Mouse (Mus musculus) MEL (cell line): ENCODE results near the gene Dennd4b. TPM values are rescaled to one million over a fixed set of nuclear protein-coding genes. Genes with fewer than 3 reads are reported as not detected.
A peak's percentile ranks its signal among the peaks of the same experiment; 100 is the strongest.

Experiments
- DNase-seq: peaks from one replicate; pipeline ENCODE4 v3.0.0; 2011; ENCODE audit warnings: low read depth, low spot score
- H3K27ac ChIP-seq: 2 replicates; pipeline ENCODE4 v1.5.1; 2012; ENCODE audit warnings: low read depth, mild to moderate bottlenecking, control low read depth, low read length, moderate library complexity; ENCODE audit not compliant: control insufficient read depth
- H3K27me3 ChIP-seq, 2 experiments: fragments of 150-350 bp in 1 of 2; sonication (generic) in 1 of 2; 2 replicates each; pipeline ENCODE4 v1.6.1; 2012; ENCODE audit warnings: low read length in 2 of 2, mild to moderate bottlenecking in 2 of 2, improper control_type of control experiment in 1 of 2, moderate library complexity in 1 of 2; ENCODE audit not compliant: insufficient read depth in 2 of 2, control insufficient read depth in 1 of 2
- H3K36me3 ChIP-seq, 2 experiments: 2 replicates each; pipeline ENCODE4 v1.6.1; 2012 to 2014; ENCODE audit warnings: low read length in 2 of 2, improper control_type of control experiment in 1 of 2, inconsistent platforms in 1 of 2, mild to moderate bottlenecking in 1 of 2; ENCODE audit not compliant: insufficient read depth in 2 of 2, control insufficient read depth in 1 of 2
- H3K4me1 ChIP-seq, 2 experiments: fragments of 150-350 bp in 1 of 2; sonication (generic) in 1 of 2; 2 replicates each; pipeline ENCODE4 v1.6.1; 2012; ENCODE audit warnings: low read length in 2 of 2, improper control_type of control experiment in 1 of 2, mild to moderate bottlenecking in 1 of 2; ENCODE audit not compliant: insufficient read depth in 2 of 2, control insufficient read depth in 1 of 2
- H3K4me3 ChIP-seq, 2 experiments: fragments of 150-350 bp in 1 of 2; sonication (generic) in 1 of 2; 2 replicates each; pipeline ENCODE4 v1.5.1; 2012; ENCODE audit warnings: low read depth in 2 of 2, low read length in 2 of 2, mild to moderate bottlenecking in 2 of 2, moderate library complexity in 2 of 2, control low read depth in 1 of 2, improper control_type of control experiment in 1 of 2; ENCODE audit not compliant: control insufficient read depth in 1 of 2, insufficient read depth in 1 of 2
- H3K79me2 ChIP-seq: 2 replicates; pipeline ENCODE4 v1.6.1; 2012; ENCODE audit warnings: mild to moderate bottlenecking, low read length, moderate library complexity; ENCODE audit not compliant: control insufficient read depth, poor library complexity, insufficient read depth
- H3K9ac ChIP-seq: 2 replicates; pipeline ENCODE4 v1.6.1; 2012; ENCODE audit warnings: low read depth, mild to moderate bottlenecking, control low read depth, low read length, moderate library complexity; ENCODE audit not compliant: control insufficient read depth, poor library complexity, severe bottlenecking
- H3K9me3 ChIP-seq: fragments of 150-350 bp; sonication (generic); replicated peaks from 2 replicates; pipeline ENCODE4 v1.6.1; 2012; ENCODE audit warnings: mild to moderate bottlenecking, low read length, improper control_type of control experiment, moderate library complexity; ENCODE audit not compliant: insufficient read depth
- CHD2 ChIP-seq: IDR thresholded peaks from 2 replicates; pipeline ENCODE4 v1.6.1; 2011; ENCODE audit warnings: low read length, improper control_type of control experiment
- EP300 ChIP-seq, 2 experiments: IDR thresholded peaks; 2 replicates each; pipeline ENCODE4 v1.6.1; 2011; ENCODE audit warnings: improper control_type of control experiment in 2 of 2, low read length in 2 of 2, low read depth in 1 of 2, mild to moderate bottlenecking in 1 of 2
- ETS1 ChIP-seq: IDR thresholded peaks from 2 replicates; pipeline ENCODE4 v1.6.1; 2012; ENCODE audit warnings: low read depth, mild to moderate bottlenecking, inconsistent platforms, low read length, improper control_type of control experiment, moderate library complexity
- JUND ChIP-seq: IDR thresholded peaks from 2 replicates; pipeline ENCODE4 v1.6.1; 2011; ENCODE audit warnings: low read depth, mild to moderate bottlenecking, improper control_type of control experiment, low read length
- MAZ ChIP-seq: IDR thresholded peaks from 2 replicates; pipeline ENCODE4 v1.6.1; 2012; ENCODE audit warnings: low read depth, mild to moderate bottlenecking, inconsistent platforms, low read length, improper control_type of control experiment
- MEF2A ChIP-seq: IDR thresholded peaks from 2 replicates; pipeline ENCODE4 v1.6.1; 2014; ENCODE audit warnings: low read depth, mild to moderate bottlenecking, inconsistent platforms, low read length, improper control_type of control experiment; ENCODE audit not compliant: poor library complexity, insufficient replicate concordance, severe bottlenecking; ENCODE audit errors: extremely low read depth
- POLR2A ChIP-seq, 2 experiments: IDR thresholded peaks; 2 replicates each; pipeline ENCODE4 v1.6.1; 2011 to 2012; ENCODE audit warnings: low read length in 2 of 2, mild to moderate bottlenecking in 2 of 2, control low read depth in 1 of 2, improper control_type of control experiment in 1 of 2, low read depth in 1 of 2, moderate library complexity in 1 of 2; ENCODE audit not compliant: control insufficient read depth in 1 of 2, insufficient read depth in 1 of 2, poor library complexity in 1 of 2
- RCOR1 ChIP-seq: IDR thresholded peaks from 2 replicates; pipeline ENCODE4 v1.6.1; 2012; ENCODE audit warnings: low read depth, mild to moderate bottlenecking, inconsistent platforms, low read length, improper control_type of control experiment
- SIN3A ChIP-seq: IDR thresholded peaks from 2 replicates; pipeline ENCODE4 v1.6.1; 2012; ENCODE audit warnings: low read length, improper control_type of control experiment, inconsistent platforms
- TCF12 ChIP-seq: IDR thresholded peaks from 2 replicates; pipeline ENCODE4 v1.6.1; 2014; ENCODE audit warnings: low read depth, mild to moderate bottlenecking, inconsistent platforms, low read length, improper control_type of control experiment, moderate library complexity
- USF1 ChIP-seq: IDR thresholded peaks from 2 replicates; pipeline ENCODE4 v1.6.1; 2014; ENCODE audit warnings: low read depth, mild to moderate bottlenecking, inconsistent platforms, low read length, improper control_type of control experiment, moderate library complexity
- USF2 ChIP-seq, 2 experiments: IDR thresholded peaks; 2 replicates each; pipeline ENCODE4 v1.6.1; 2011 to 2012; ENCODE audit warnings: improper control_type of control experiment in 2 of 2, low read length in 2 of 2, borderline replicate concordance in 1 of 2, inconsistent platforms in 1 of 2, low read depth in 1 of 2, mild to moderate bottlenecking in 1 of 2; ENCODE audit not compliant: insufficient read depth in 1 of 2
- ZC3H11A ChIP-seq: IDR thresholded peaks from 2 replicates; pipeline ENCODE4 v1.6.1; 2012; ENCODE audit warnings: low read depth, mild to moderate bottlenecking, inconsistent platforms, low read length, improper control_type of control experiment
- ZKSCAN1 ChIP-seq: IDR thresholded peaks from 2 replicates; pipeline ENCODE4 v1.6.1; 2012; ENCODE audit warnings: low read depth, mild to moderate bottlenecking, inconsistent platforms, low read length, improper control_type of control experiment, moderate library complexity
- ZNF384 ChIP-seq: IDR thresholded peaks from 2 replicates; pipeline ENCODE4 v1.6.1; 2012; ENCODE audit warnings: low read depth, mild to moderate bottlenecking, inconsistent platforms, low read length, improper control_type of control experiment
- polyA plus RNA-seq, 2 experiments: library from polyadenylated mRNA; stranded (reverse) in 1 of 2; unstranded in 1 of 2; fragments of >175 nt in 1 of 2; fragments of >200 nt in 1 of 2; gene quantifications; 2 replicates each; pipeline versions ENCODE4 v1.2.1 to v1.2.4; 2012; ENCODE audit warnings: low replicate concordance in 2 of 2, low read depth in 1 of 2; ENCODE audit not compliant: insufficient read length in 2 of 2, insufficient read depth in 1 of 2, missing spikeins in 1 of 2
- total RNA-seq: library from RNA; depleted of rRNA; stranded (reverse); fragments of 300-350 nt; gene quantifications from 2 replicates; pipeline ENCODE4 v1.2.3, GENCODE M21; 2012

Gene Dennd4b
- total and polyA plus RNA-seq, 3 experiments, result 11.6 to 27.1 TPM; not detected in 1

- TF ChIP-seq CHD2, result peak; percentile 89
- peak; percentile 98 for TF ChIP-seq USF1
- TF ChIP-seq ZKSCAN1, result no peak
- TF ChIP-seq ZNF384, result no peak
- TF ChIP-seq ZC3H11A, result no peak
Measured at GRCm38 (mm10) chr3:90231507-90232333, 33.3 kb upstream of the Dennd4b start, which contains the start of gene Jtb (continued).

GRCm38 (mm10) chr3:90241251-90241650 lies 23.7 kb upstream of the Dennd4b start:
- TF ChIP-seq TCF12 (no peak), USF1 (no peak), MEF2A (no peak), USF2 (IDR thresholded peaks at IDR 0.05; ENCODE audit: borderline replicate concordance in 1 of 2, insufficient read depth in 1 of 2, low read depth in 1 of 2, low read length in 2 of 2) (no peak), ZKSCAN1 (no peak), CHD2 (no peak), ETS1 (no peak), JUND (no peak), EP300 (IDR thresholded peaks at IDR 0.05; ENCODE audit: low read depth in 1 of 2, low read length in 2 of 2) (no peak), MAZ (no peak), POLR2A (IDR thresholded peaks at IDR 0.05; ENCODE audit: control insufficient read depth in 1 of 2, insufficient read depth in 1 of 2, low read depth in 1 of 2, low read length in 2 of 2, poor library complexity in 1 of 2) (no peak), SIN3A (no peak), RCOR1 (no peak)
- TF ChIP-seq, all 39 proteins: peak for 0
- Histone ChIP-seq H3K9me3 (no peaks in the 10 kb centered on the region), H3K79me2 (no peaks in the 10 kb centered on the region), H3K4me3 (no peak overlapping the region), H3K9ac (no peak overlapping the region), H3K4me1 (peaks cover 4 to 8% of the 10 kb centered on the region in 2 experiments; a peak in 3 of 4 replicates), H3K36me3 (no peaks in the 10 kb centered on the region), H3K27me3 (no peaks in the 10 kb centered on the region), H3K27ac (no peak overlapping the region)
- no peak for DNase-seq
